In the genomic region with DNA sequence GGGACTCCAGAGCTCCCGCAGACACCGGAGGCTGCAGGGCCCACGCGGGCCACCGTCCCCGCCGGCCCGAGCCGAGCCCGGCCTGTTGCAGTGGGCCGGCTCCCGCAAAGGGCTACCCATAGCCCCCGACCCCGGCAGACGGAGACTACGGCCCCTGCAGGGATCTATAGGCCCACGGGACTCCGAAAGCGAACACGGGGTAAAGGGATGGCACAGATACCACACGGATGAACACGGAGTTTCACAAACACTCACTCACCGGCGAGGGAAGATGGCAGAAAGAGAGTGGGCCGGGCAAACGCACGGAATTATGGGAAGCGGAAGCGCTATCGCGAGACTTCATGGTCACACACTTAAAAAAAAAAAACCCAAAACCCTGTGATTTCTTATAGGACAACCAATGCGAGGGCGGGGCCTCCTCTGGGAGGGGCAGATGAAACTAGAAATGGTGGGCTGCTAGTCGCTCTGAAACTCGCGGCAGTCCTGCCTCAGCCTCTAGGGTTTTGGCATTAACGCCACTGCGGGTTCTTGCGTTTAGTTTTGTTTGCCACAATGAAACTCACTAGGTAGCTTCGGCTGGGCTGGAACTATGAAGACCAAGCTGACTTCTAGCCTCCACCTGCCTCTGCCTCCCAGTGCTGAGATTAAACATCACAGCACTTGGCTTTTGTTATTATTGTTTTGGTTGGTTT, we compare ENCODE assay signal across 8 mouse cellular contexts. TPM values are rescaled to one million over a fixed set of nuclear protein-coding genes. Genes with fewer than 3 reads are reported as not detected.
DNase-seq lines count a peak whose midpoint lies in the region; ATAC-seq and TF ChIP-seq lines count a peak whose summit lies in the region.

A gene (minus strand): TSS at position 312 of the 692 bp plus-strand sequence.

- H3K36me3 ChIP-seq in G1E (replicated peaks), result peaks cover 69% of the 10 kb centered on the region
- H3K36me3 ChIP-seq in forebrain, embryonic 16.5 days (ENCODE audit: control insufficient read depth, insufficient read depth), result peaks cover 23% of the 10 kb centered on the region
- peaks cover 73% of the 10 kb centered on the region for H3K36me3 ChIP-seq in lung, embryonic 14.5 days (ENCODE audit: insufficient read depth)
- H3K36me3 ChIP-seq in thymus, adult 2 months (ENCODE audit: control insufficient read depth, insufficient read depth, low read length), result peaks cover 60% of the 10 kb centered on the region

- WGBS in forebrain, embryonic 16.5 days, result 0% methylated on average over 40 of the region's 40 CpGs
- under 1% methylated on average over 40 of the region's 40 CpGs for WGBS in lung, embryonic 14.5 days
- under 1% methylated on average over 40 of the region's 40 CpGs for WGBS in olfactory bulb, adult 2 months
- WGBS in thymus, adult 2 months, result under 1% methylated on average over 40 of the region's 40 CpGs

- H3K9ac ChIP-seq in forebrain, embryonic 16.5 days (replicated peaks; ENCODE audit: low read depth, low read length), result peak within 1 kb of the TSS; percentile 96
- peak within 1 kb of the TSS; percentile 100 for H3K9ac ChIP-seq in lung, embryonic 14.5 days

- H3K4me1 ChIP-seq in G1E (ENCODE audit: insufficient read depth, low read depth, low read length), result peaks cover 76% of the 10 kb centered on the region
- peaks cover 43% of the 10 kb centered on the region for H3K4me1 ChIP-seq in forebrain, embryonic 16.5 days (replicated peaks; ENCODE audit: control insufficient read depth, insufficient read depth, low read length)
- peaks cover 14% of the 10 kb centered on the region for H3K4me1 ChIP-seq in lung, embryonic 14.5 days (ENCODE audit: insufficient read depth)
- peaks cover 7% of the 10 kb centered on the region for H3K4me1 ChIP-seq in olfactory bulb, adult 2 months (ENCODE audit: control insufficient read depth, insufficient read depth, low read length)
- peaks cover 29% of the 10 kb centered on the region for H3K4me1 ChIP-seq in thymus, adult 2 months (replicated peaks; ENCODE audit: control insufficient read depth, insufficient read depth, low read length)

- H3K4me3 ChIP-seq in G1E (ENCODE audit: low read depth, low read length), result peak within 1 kb of the TSS; percentile 97
- peak within 1 kb of the TSS; percentile 84 for H3K4me3 ChIP-seq in forebrain, embryonic 16.5 days (replicated peaks; ENCODE audit: low read length)
- peak within 1 kb of the TSS; percentile 71 for H3K4me3 ChIP-seq in layer of hippocampus, adult 2 months
- H3K4me3 ChIP-seq in lung, embryonic 14.5 days (ENCODE audit: low read depth, low read length), result peak within 1 kb of the TSS; percentile 98
- peak within 1 kb of the TSS; percentile 91 for H3K4me3 ChIP-seq in olfactory bulb, adult 2 months (ENCODE audit: insufficient read depth, low read depth, low read length)
- H3K4me3 ChIP-seq in thymus, adult 2 months (ENCODE audit: control insufficient read depth, insufficient read depth, low read length), result peak within 1 kb of the TSS; percentile 81

- no peaks in the 10 kb centered on the region for H3K27me3 ChIP-seq in G1E (ENCODE audit: insufficient read depth, low read length)
- H3K27me3 ChIP-seq in forebrain, embryonic 16.5 days (replicated peaks; ENCODE audit: control insufficient read depth, insufficient read depth, low read length), result no peaks in the 10 kb centered on the region
- H3K27me3 ChIP-seq in lung, embryonic 14.5 days (ENCODE audit: insufficient read depth, low read length), result no peaks in the 10 kb centered on the region
- H3K27me3 ChIP-seq in thymus, adult 2 months (ENCODE audit: control insufficient read depth, insufficient read depth, low read length), result no peaks in the 10 kb centered on the region

- intact Hi-C loops in heart, postnatal 36 days (cut with DNase I), result loop anchor here (5.0 to 10.0 kb wide), 4 partner anchors 126 to 1781 kb away; a partner anchor contains a TSS

- TF ChIP-seq POLR2A in olfactory bulb, adult 2 months (IDR thresholded peaks at IDR 0.05; ENCODE audit: insufficient read depth, low read depth, low read length), result peak; percentile 85
- peak; percentile 58; the same call in 1 of the 2 replicates for TF ChIP-seq POLR2A in thymus, adult 2 months (IDR thresholded peaks at IDR 0.05; ENCODE audit: control insufficient read depth, extremely low read depth, insufficient read depth, low read length, poor library complexity)

- no peaks in the 10 kb centered on the region for H3K9me3 ChIP-seq in G1E (replicated peaks)
- no peaks in the 10 kb centered on the region for H3K9me3 ChIP-seq in forebrain, embryonic 16.5 days (ENCODE audit: control insufficient read depth, low read length)
- no peaks in the 10 kb centered on the region for H3K9me3 ChIP-seq in lung, embryonic 14.5 days (ENCODE audit: low read depth, low read length)

- peak; percentile 36 for ATAC-seq in G1E (ENCODE audit: extremely low read depth, insufficient number of reproducible peaks, low FRiP score, poor library complexity, severe bottlenecking)
- ATAC-seq in forebrain, embryonic 16.5 days, result peak; percentile 83
- ATAC-seq in lung, embryonic 14.5 days (ENCODE audit: insufficient read depth), result peak; percentile 72

- no peak for TF ChIP-seq CTCF in G1E (IDR thresholded peaks at IDR 0.05; ENCODE audit: low read depth, low read length)
- TF ChIP-seq CTCF in layer of hippocampus, adult 2 months (conservative IDR thresholded peaks at IDR 0.05), result peak; percentile 60
- TF ChIP-seq CTCF in lung, embryonic 14.5 days (IDR thresholded peaks at IDR 0.05; ENCODE audit: low read depth), result 0 out of 2 replicates have a peak, but pooled peaks have one; percentile 6
- TF ChIP-seq CTCF in olfactory bulb, adult 2 months (IDR thresholded peaks at IDR 0.05; ENCODE audit: insufficient read depth, low read depth, low read length), result no peak
- no peak for TF ChIP-seq CTCF in thymus, adult 2 months (IDR thresholded peaks at IDR 0.05; ENCODE audit: borderline replicate concordance, control insufficient read depth, extremely low read depth, insufficient read depth, low read length, poor library complexity)

- H3K27ac ChIP-seq in forebrain, embryonic 16.5 days (ENCODE audit: low read length), result peak within 1 kb of the TSS; percentile 85
- H3K27ac ChIP-seq in layer of hippocampus, adult 2 months, result peak within 1 kb of the TSS; percentile 94
- H3K27ac ChIP-seq in lung, embryonic 14.5 days (ENCODE audit: low read depth), result peak within 1 kb of the TSS; percentile 93
- H3K27ac ChIP-seq in olfactory bulb, adult 2 months (ENCODE audit: insufficient read depth, low read depth, low read length), result peak within 1 kb of the TSS; percentile 63
- H3K27ac ChIP-seq in thymus, adult 2 months (ENCODE audit: control insufficient read depth, insufficient read depth, low read length), result peak within 1 kb of the TSS; percentile 93

- peak within 1 kb of the TSS; percentile 95 for H3K4me2 ChIP-seq in forebrain, embryonic 16.5 days (ENCODE audit: low read length)
- H3K4me2 ChIP-seq in lung, embryonic 14.5 days, result peak within 1 kb of the TSS; percentile 72

- peak; percentile 57 for DNase-seq in G1E (ENCODE audit: low spot score)
- DNase-seq in cerebellum, adult 18-20 months, result peak; percentile 94 to 95
- DNase-seq in heart, postnatal 36 days, result peak; percentile 97
- peak; percentile 90 to 91 for DNase-seq in layer of hippocampus, adult 2 months (ENCODE audit: low spot score in 2 of 2)
- DNase-seq in lung, embryonic 14.5 days, result peak; percentile 99
- DNase-seq in thymus, adult 2 months, result peak; percentile 95

RNA-seq across cellular contexts. Expression of the gene that starts here (rescaled TPM):
- total RNA-seq in G1E (2014; fragmentation: Nextera tagmentation) (994 and 1,062 TPM in 2 replicates), G1E (2017) (1,114 and 1,598 TPM in 2 replicates)
- 15.2 and 16.0 TPM in 2 replicates for polyA plus RNA-seq in G1E (2012)
- polyA plus RNA-seq in forebrain, embryonic 16.5 days (2015; fragmentation: Nextera tagmentation; extraction: Ambion mirVana), result 414 and 460 TPM in 2 replicates
- 100 to 1,000 TPM; 519 to 578 TPM for total RNA-seq in heart, postnatal 36 days (2021)
- total RNA-seq in layer of hippocampus, adult 2 months (2021), result 100 to 1,000 TPM; 372 to 388 TPM
- polyA plus RNA-seq in lung, embryonic 14.5 days (2014; fragmentation: Nextera tagmentation; extraction: Ambion mirVana), result 868 and 955 TPM in 2 replicates
- polyA plus RNA-seq in olfactory bulb, adult 2 months (2012; ENCODE audit: insufficient read depth, insufficient read length, low replicate concordance, missing spikeins), result 1,898 TPM in 1 of 2 replicates, not detected in the other
- 1,244 and 1,382 TPM in 2 replicates for polyA plus RNA-seq in thymus, adult 2 months (2012; rRNA removed)

Comparison
In these comparisons a context has a peak if more than half of its experiments do, and no peak if none do; other contexts are left out.
1. Peak in every context shown above with its lines: DNase-seq, ATAC-seq, H3K4me3 ChIP-seq and H3K27ac ChIP-seq.
2. CTCF ChIP-seq: peak in layer of hippocampus, adult 2 months (single experiment) and lung, embryonic 14.5 days (single experiment); none in G1E (single experiment), olfactory bulb, adult 2 months (single experiment) and thymus, adult 2 months (single experiment).